Mouse (Mus musculus) ovary, adult 2 months (tissue): Measurements from ENCODE around the gene Gm21800. TPM values are rescaled to one million over a fixed set of nuclear protein-coding genes. Genes with fewer than 3 reads are reported as not detected.

Experiments
- polyA plus RNA-seq: library from polyadenylated mRNA; depleted of rRNA; stranded (reverse); fragments of >200 nt; gene quantifications from 2 replicates; pipeline ENCODE4 v1.2.3, GENCODE M21; 2012; rRNA removed

The Gm21800 gene
- not detected in 2 replicates for polyA plus RNA-seq

DNA sequence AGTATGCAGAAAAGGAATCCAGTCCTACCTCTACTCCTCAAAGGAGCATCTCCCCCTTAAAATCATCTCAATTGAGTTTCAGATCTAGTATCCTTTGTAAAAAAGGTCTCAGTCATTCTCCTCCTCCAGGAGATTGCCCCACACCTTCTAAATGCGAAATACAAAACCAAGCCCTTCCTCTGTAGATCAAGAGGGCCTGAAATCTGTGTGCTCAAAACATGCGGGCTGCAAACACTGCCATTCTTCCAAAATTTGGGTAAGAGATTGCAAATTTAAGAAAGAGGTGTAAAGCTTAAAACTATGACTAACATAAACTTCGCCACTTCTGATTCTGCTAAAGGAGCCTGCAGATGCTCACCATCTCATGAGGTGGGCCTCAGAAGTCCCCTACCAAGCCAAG is at the start of gene Gm21800:
Gene Gm21800 (plus strand): TSS at position 301 of the 400 bp plus-strand sequence.

